Mouse (Mus musculus) C2C12 (cell line): Measurements from ENCODE around the gene Cipc.

Experiments used
- CTCF ChIP-seq: IDR thresholded peaks from one replicate; pipeline ENCODE4 v1.5.1; 2011; ENCODE audit not compliant: control insufficient read depth, insufficient read depth, insufficient read length
- MYOG ChIP-seq: IDR thresholded peaks from one replicate; pipeline ENCODE4 v1.6.1; 2011; ENCODE audit not compliant: control insufficient read depth, insufficient read length; ENCODE audit errors: extremely low read depth
- USF1 ChIP-seq: IDR thresholded peaks from one replicate; pipeline ENCODE4 v1.6.1; 2011; ENCODE audit warnings: low read depth, mild to moderate bottlenecking, control low read depth, moderate library complexity

- no peak for TF ChIP-seq CTCF
- TF ChIP-seq MYOG, result no peak
- TF ChIP-seq USF1, result no peak
Measured at GRCm38 (mm10) chr12:86941734-86942486, 4.9 kb upstream of the Cipc start.
